In the genomic region with DNA sequence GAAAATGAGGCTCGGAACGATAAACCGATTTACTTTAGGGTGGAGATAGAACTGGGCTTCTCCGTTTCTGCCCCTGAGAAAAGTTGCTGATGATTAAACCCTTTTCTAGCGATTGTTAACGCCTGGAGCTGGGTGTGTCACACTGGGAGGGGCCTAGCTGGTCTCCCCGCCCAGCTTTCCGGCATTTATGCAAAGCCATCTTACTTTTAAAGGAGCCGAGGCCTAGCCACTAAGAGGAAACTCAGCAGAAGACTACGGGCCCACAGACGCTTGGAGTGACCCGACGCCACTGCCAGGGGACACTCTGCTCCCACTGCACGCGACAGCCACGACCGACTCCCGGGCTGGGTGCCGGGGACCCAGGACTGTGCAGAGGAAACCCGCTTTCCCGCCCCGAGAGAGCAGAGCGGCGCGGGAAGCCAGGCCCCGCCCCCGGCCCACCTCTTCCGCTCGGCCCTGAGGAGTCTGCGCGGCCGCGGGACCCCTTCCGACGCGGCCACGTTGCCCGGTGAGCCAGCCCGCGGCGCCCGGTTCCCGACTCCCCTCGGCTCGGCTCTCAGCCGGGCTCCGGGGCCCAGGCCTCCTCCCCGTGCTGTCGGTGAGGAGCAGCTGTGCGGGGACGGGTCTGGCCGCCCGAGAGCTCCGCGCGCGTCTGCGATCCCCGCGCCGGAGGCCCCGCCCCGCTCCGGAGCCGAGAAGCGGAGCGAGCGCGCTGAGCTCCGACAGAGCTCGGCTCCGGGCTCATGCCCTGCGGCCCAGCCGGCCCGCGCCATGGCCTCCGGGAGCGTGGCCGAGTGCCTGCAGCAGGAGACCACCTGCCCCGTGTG, we compare ENCODE assay signal across 8 mouse cellular contexts. TPM values are rescaled to one million over a fixed set of nuclear protein-coding genes. Genes with fewer than 3 reads are reported as not detected.
DNase-seq lines count a peak whose midpoint lies in the region; ATAC-seq and TF ChIP-seq lines count a peak whose summit lies in the region.

No protein-coding gene starts in this region.

- H3K27me3 ChIP-seq in G1E (ENCODE audit: insufficient read depth, low read length), result no peaks in the 10 kb centered on the region
- no peaks in the 10 kb centered on the region for H3K27me3 ChIP-seq in forebrain, embryonic 15.5 days
- no peaks in the 10 kb centered on the region for H3K27me3 ChIP-seq in lung, embryonic 15.5 days
- no peaks in the 10 kb centered on the region for H3K27me3 ChIP-seq in thymus, adult 2 months (ENCODE audit: control insufficient read depth, insufficient read depth, low read length)

- intact Hi-C loops in heart, postnatal 36 days (cut with DNase I), result loop anchor here (1.0 to 5.0 kb wide), 2 partner anchors 20 to 147 kb away; no protein-coding TSS in a partner anchor

- peak overlapping the region; percentile 93 for H3K27ac ChIP-seq in forebrain, embryonic 15.5 days (replicated peaks)
- peak overlapping the region; percentile 99 for H3K27ac ChIP-seq in lung, embryonic 15.5 days
- peak overlapping the region; percentile 88 for H3K27ac ChIP-seq in olfactory bulb, adult 2 months (ENCODE audit: insufficient read depth, low read depth, low read length)
- peak overlapping the region; percentile 81 for H3K27ac ChIP-seq in thymus, adult 2 months (ENCODE audit: control insufficient read depth, insufficient read depth, low read length)

- H3K4me2 ChIP-seq in forebrain, embryonic 15.5 days (replicated peaks), result peak overlapping the region; percentile 72
- peak overlapping the region; percentile 84 for H3K4me2 ChIP-seq in lung, embryonic 15.5 days

- no peak for TF ChIP-seq CTCF in G1E (IDR thresholded peaks at IDR 0.05; ENCODE audit: low read depth, low read length)
- TF ChIP-seq CTCF in olfactory bulb, adult 2 months (IDR thresholded peaks at IDR 0.05; ENCODE audit: insufficient read depth, low read depth, low read length), result no peak
- peak; percentile 17; the same call in 1 of the 2 replicates for TF ChIP-seq CTCF in thymus, adult 2 months (IDR thresholded peaks at IDR 0.05; ENCODE audit: borderline replicate concordance, control insufficient read depth, extremely low read depth, insufficient read depth, low read length, poor library complexity)

- WGBS in forebrain, embryonic 15.5 days, result under 1% methylated on average over 79 of the region's 80 CpGs
- WGBS in lung, embryonic 15.5 days, result under 1% methylated on average over 76 of the region's 80 CpGs
- WGBS in olfactory bulb, adult 2 months, result under 1% methylated on average over 80 of the region's 80 CpGs
- WGBS in thymus, adult 2 months, result 1% methylated on average over 80 of the region's 80 CpGs

- H3K4me3 ChIP-seq in G1E (ENCODE audit: low read depth, low read length), result peak overlapping the region; percentile 100
- peak overlapping the region; percentile 99 for H3K4me3 ChIP-seq in forebrain, embryonic 15.5 days
- peak overlapping the region; percentile 100 for H3K4me3 ChIP-seq in lung, embryonic 15.5 days
- peak overlapping the region; percentile 99 for H3K4me3 ChIP-seq in olfactory bulb, adult 2 months (ENCODE audit: insufficient read depth, low read depth, low read length)
- H3K4me3 ChIP-seq in thymus, adult 2 months (ENCODE audit: control insufficient read depth, insufficient read depth, low read length), result peak overlapping the region; percentile 93

- peak overlapping the region; percentile 68 for H3K9ac ChIP-seq in forebrain, embryonic 15.5 days (replicated peaks)
- peak overlapping the region; percentile 96 for H3K9ac ChIP-seq in lung, embryonic 15.5 days

- H3K9me3 ChIP-seq in G1E (replicated peaks), result no peaks in the 10 kb centered on the region
- H3K9me3 ChIP-seq in forebrain, embryonic 15.5 days, result no peaks in the 10 kb centered on the region
- no peaks in the 10 kb centered on the region for H3K9me3 ChIP-seq in lung, embryonic 15.5 days

- H3K4me1 ChIP-seq in G1E (ENCODE audit: insufficient read depth, low read depth, low read length), result peaks cover 60% of the 10 kb centered on the region
- peaks cover 36% of the 10 kb centered on the region for H3K4me1 ChIP-seq in forebrain, embryonic 15.5 days
- H3K4me1 ChIP-seq in lung, embryonic 15.5 days, result peaks cover 24% of the 10 kb centered on the region
- peaks cover 10% of the 10 kb centered on the region for H3K4me1 ChIP-seq in olfactory bulb, adult 2 months (ENCODE audit: control insufficient read depth, insufficient read depth, low read length)
- H3K4me1 ChIP-seq in thymus, adult 2 months (replicated peaks; ENCODE audit: control insufficient read depth, insufficient read depth, low read length), result peaks cover 12% of the 10 kb centered on the region

- peak; percentile 88 for DNase-seq in G1E (ENCODE audit: low spot score)
- peak; percentile 85 for DNase-seq in cerebellum, adult 11-12 months
- DNase-seq in heart, postnatal 36 days, result peak; percentile 87 to 96
- peak; percentile 79 to 85 for DNase-seq in layer of hippocampus, adult 8-10 months (ENCODE audit: low spot score in 2 of 2)
- DNase-seq in thymus, adult 2 months, result peak; percentile 87

- peak; percentile 67 for TF ChIP-seq POLR2A in olfactory bulb, adult 2 months (IDR thresholded peaks at IDR 0.05; ENCODE audit: insufficient read depth, low read depth, low read length)
- peak; percentile 82; the same call in 1 of the 2 replicates for TF ChIP-seq POLR2A in thymus, adult 2 months (IDR thresholded peaks at IDR 0.05; ENCODE audit: control insufficient read depth, extremely low read depth, insufficient read depth, low read length, poor library complexity)

- ATAC-seq in G1E (ENCODE audit: extremely low read depth, insufficient number of reproducible peaks, low FRiP score, poor library complexity, severe bottlenecking), result peak; percentile 74
- peak; percentile 98 for ATAC-seq in forebrain, embryonic 15.5 days (replicated peaks)
- ATAC-seq in lung, embryonic 15.5 days (ENCODE audit: borderline replicate concordance, extremely low read depth, low FRiP score, low TSS enrichment), result peak; percentile 96

- H3K36me3 ChIP-seq in G1E (replicated peaks), result peaks cover 41% of the 10 kb centered on the region
- peaks cover 30% of the 10 kb centered on the region for H3K36me3 ChIP-seq in forebrain, embryonic 15.5 days
- peaks cover 27% of the 10 kb centered on the region for H3K36me3 ChIP-seq in lung, embryonic 15.5 days
- H3K36me3 ChIP-seq in thymus, adult 2 months (ENCODE audit: control insufficient read depth, insufficient read depth, low read length), result peaks cover 20% of the 10 kb centered on the region

RNA-seq across cellular contexts. Expression of gene Trim27, which starts 0.7 kb away (rescaled TPM):
- total RNA-seq in G1E (2014; fragmentation: Nextera tagmentation) (91.5 and 93.2 TPM in 2 replicates), G1E (2017) (173 and 196 TPM in 2 replicates)
- 139 and 188 TPM in 2 replicates for polyA plus RNA-seq in G1E (2012)
- 98.8 and 101 TPM in 2 replicates for polyA plus RNA-seq in forebrain, embryonic 15.5 days (2015; fragmentation: Nextera tagmentation; extraction: Ambion mirVana)
- total RNA-seq in heart, postnatal 36 days (2021), result 10 to 100 TPM; 19.7 to 20.0 TPM
- total RNA-seq in layer of hippocampus, adult 8-10 months (2022), result 10 to 100 TPM; 37.2 to 44.2 (median 40.2) TPM
- polyA plus RNA-seq in lung, embryonic 15.5 days (2015; fragmentation: Nextera tagmentation; extraction: Ambion mirVana), result 147 and 148 TPM in 2 replicates
- not detected in 2 replicates for polyA plus RNA-seq in olfactory bulb, adult 2 months (2012; ENCODE audit: insufficient read depth, insufficient read length, low replicate concordance, missing spikeins)
- polyA plus RNA-seq in thymus, adult 2 months (2012; rRNA removed), result 131 and 200 TPM in 2 replicates

RNA-seq across cellular contexts. Expression of gene Olfr1368, which starts 34.3 kb away (rescaled TPM):
- total RNA-seq in G1E (2014; fragmentation: Nextera tagmentation), result not detected in 2 replicates
- 0.11 TPM in 1 of 2 replicates, not detected in the other for total RNA-seq in G1E (2017)
- polyA plus RNA-seq in G1E (2012), result not detected in 2 replicates
- polyA plus RNA-seq in forebrain, embryonic 15.5 days (2015; fragmentation: Nextera tagmentation; extraction: Ambion mirVana), result not detected in 2 replicates
- not detected for total RNA-seq in heart, postnatal 36 days (2021)
- not detected for total RNA-seq in layer of hippocampus, adult 8-10 months (2022)
- polyA plus RNA-seq in lung, embryonic 15.5 days (2015; fragmentation: Nextera tagmentation; extraction: Ambion mirVana), result not detected in 2 replicates
- not detected in 2 replicates for polyA plus RNA-seq in olfactory bulb, adult 2 months (2012; ENCODE audit: insufficient read depth, insufficient read length, low replicate concordance, missing spikeins)
- not detected in 2 replicates for polyA plus RNA-seq in thymus, adult 2 months (2012; rRNA removed)

RNA-seq across cellular contexts. Expression of gene Olfr263, which starts 50.5 kb away (rescaled TPM):
- not detected in 2 replicates for total RNA-seq in G1E (2014; fragmentation: Nextera tagmentation)
- total RNA-seq in G1E (2017), result 0.11 TPM in 1 of 2 replicates, not detected in the other
- not detected in 2 replicates for polyA plus RNA-seq in G1E (2012)
- not detected in 2 replicates for polyA plus RNA-seq in forebrain, embryonic 15.5 days (2015; fragmentation: Nextera tagmentation; extraction: Ambion mirVana)
- total RNA-seq in heart, postnatal 36 days (2021), result not detected
- not detected for total RNA-seq in layer of hippocampus, adult 8-10 months (2022)
- polyA plus RNA-seq in lung, embryonic 15.5 days (2015; fragmentation: Nextera tagmentation; extraction: Ambion mirVana), result not detected in 2 replicates
- not detected in 2 replicates for polyA plus RNA-seq in olfactory bulb, adult 2 months (2012; ENCODE audit: insufficient read depth, insufficient read length, low replicate concordance, missing spikeins)
- polyA plus RNA-seq in thymus, adult 2 months (2012; rRNA removed), result not detected in 2 replicates

Comparison
In these comparisons a context has a peak if more than half of its experiments do, and no peak if none do; other contexts are left out.
1. Peak in every context shown above with its lines: DNase-seq, ATAC-seq, H3K4me3 ChIP-seq and H3K27ac ChIP-seq.
2. RNA of gene Trim27, which starts 0.7 kb away (polyA plus RNA-seq): 147 to 148 TPM in lung, embryonic 15.5 days, 139 to 188 TPM in G1E, 131 to 200 TPM in thymus, adult 2 months and 98.8 to 101 TPM in forebrain, embryonic 15.5 days; not detected in olfactory bulb, adult 2 months; every median in the first group is over 10 times any median in the second.